Mouse (Mus musculus) inflammation-experienced regulatory T-cells, adult 6 months (primary cell): ENCODE measurements at regions not wholly inside any gene's neighbourhood (a gene's known extent, or its start where the extent isn't known, plus 50 kb on each side); places are given as distances from the start of the nearest gene placed in this dataset.

Experiments
- ATAC-seq: one replicate; pipeline ENCODE4 v1.8.0; 2017

DNA sequence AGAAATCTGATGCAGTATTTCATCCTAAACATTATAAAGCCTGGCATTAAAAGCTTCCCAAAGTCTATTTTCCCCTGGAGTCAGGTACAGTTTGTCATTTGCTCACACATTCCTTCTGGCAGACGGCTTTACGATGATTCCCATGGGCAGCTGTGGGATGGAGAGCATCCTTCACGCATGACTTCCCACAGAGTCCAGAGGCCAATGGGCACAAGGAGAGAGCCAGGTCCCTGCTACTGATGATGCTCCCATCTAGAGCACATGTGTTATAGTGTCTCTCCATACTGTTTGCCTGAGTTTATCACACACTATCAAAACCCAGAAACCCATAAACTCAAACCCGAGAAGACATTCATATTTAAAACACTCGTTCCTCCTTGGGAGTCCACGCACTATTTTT lies 270.8 kb upstream of the Noct start:
- ATAC-seq, result no peak

DNA sequence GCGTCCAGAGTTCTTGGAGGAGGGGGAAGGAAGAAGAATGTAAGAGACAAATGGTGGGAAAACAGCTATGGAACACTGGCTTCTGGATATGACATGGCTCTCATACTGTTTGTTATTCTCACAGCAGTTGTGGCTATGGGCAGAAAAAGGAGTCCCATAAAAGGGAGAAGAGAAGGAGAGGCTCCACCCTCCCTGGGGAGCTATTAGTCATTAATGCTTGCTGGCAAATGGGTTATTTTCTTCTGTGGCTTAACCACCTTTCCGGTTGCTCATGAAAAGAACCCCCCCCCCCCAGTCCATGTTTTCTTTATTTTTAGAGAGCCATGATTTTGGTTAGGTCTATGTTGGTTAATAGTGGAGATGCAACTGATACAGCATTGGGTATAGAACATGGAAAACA lies 253.9 kb upstream of the Noct start:
- ATAC-seq, result no peak

DNA sequence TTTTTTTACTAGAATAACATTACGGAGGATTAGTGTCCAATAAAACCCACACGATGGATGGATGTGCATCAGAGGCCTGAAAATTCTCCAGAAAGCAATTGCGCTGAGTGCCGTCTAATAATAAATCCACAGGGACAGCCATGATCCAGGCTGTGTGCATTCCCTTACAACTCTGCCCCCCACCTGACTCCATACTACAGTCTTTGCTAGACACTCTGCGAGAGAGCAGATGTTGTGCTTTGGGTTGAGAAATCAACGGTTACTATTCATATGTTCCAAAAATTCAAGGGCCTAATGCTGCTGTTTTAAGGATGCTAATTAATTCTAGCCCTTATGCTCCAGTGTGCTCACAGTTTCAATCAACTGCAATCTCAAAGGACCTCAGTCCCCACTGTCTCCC lies 251.2 kb upstream of the Noct start:
- ATAC-seq, result no peak

DNA sequence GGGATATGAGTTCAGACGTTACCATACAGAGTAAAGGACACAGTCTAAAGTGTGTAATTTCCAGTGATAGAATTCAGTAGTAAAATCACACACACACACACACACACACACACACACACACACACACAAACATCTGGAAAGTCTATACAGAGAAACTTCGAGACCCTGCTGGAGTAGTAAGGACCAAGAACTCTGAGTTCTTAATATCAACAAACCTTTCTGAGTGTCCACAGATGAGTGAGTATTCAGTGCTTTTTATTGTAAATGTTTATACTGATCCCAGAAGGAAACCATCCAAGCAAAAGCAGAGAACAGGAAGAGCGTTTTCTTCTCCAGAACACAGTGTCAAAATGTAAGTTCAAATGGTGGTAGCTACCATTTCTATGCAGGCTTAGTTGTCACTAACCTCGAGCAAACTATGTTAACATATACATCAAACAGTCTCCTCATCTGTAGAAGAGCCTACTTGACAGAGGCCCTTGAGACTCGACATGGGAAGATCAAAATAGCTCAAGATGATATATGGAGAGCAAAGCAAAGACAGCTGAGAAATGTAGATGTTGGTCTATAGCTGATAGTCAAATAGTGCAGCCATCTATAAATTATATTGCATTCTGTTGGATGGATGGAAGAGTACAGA lies 248.0 kb upstream of the Noct start:
- ATAC-seq, result no peak

DNA sequence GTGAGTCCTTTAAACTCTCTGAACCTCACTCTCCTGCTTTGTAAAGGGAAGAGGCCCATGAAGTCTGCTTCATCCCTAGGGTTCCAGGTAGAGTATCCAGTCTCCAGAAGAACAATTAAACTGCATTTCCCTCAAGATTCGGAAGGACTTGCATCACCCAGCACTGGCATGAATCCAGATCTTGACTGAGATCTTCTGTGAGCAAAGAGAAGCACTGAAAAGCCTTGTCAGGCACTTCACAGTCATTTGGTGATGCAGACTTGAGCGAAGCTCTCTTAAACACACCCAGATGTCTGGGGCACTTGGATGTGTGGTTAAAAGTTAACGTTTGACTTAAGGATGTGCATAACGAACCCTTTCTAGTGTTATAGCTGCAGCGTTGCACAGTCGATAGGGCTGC lies 247.4 kb upstream of the Noct start:
- ATAC-seq, result no peak

DNA sequence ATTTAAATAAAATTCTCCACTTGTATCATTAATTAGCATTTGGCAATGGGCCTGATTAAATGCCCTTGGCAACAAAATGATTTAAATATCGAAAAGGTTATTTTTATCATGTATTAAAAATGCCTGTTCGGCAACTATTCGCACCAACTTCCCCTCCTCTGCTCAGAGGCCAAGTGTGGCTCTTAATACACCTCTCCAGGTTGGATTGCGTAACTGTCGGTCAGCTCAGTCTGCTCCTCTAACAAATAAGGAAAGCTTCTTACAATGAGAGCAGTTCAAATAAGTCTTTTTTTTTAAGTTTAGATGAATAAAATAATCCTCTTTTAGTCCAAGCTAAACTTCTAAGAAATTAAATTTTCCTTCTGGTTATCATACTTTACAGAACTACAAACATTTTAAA lies 245.6 kb upstream of the Noct start:
- no peak for ATAC-seq

DNA sequence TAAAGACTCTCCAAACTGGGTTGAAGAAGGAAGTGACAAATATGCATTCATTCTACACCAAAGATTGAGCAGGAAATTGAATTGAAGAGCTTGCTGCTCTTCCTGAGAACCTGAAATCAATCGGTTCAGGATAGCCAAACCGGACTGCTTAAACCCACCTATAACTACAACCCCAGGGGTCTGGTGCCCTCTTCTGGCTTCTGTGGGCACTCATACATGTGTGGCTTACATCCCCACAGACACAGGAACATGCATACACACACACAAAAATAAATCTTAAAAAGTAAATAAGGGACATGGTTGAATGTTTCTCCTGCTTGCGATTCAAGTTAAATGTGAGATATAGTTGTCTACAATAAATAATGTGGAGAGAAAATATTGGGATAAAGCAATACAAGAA lies 244.7 kb upstream of the Noct start:
- ATAC-seq, result no peak

DNA sequence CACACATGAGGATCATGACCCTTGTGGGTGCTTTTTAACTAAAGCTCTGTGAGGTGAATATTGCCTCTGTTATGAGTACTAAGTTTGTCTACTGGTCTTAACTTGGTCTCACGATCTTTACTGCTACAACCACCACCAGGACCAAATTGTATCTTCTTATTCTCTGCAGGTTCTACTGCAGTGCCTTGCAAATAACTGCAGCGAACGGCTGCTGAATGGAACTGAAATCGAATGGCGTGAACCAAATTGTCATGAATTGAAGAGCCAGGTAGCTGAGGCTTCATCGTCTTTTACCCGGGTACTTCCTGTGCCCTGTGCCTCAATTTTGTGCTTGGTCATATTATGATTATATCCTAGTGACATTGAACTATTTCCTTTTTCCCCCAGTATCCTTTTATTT lies 242.5 kb upstream of the Noct start:
- no peak for ATAC-seq

DNA sequence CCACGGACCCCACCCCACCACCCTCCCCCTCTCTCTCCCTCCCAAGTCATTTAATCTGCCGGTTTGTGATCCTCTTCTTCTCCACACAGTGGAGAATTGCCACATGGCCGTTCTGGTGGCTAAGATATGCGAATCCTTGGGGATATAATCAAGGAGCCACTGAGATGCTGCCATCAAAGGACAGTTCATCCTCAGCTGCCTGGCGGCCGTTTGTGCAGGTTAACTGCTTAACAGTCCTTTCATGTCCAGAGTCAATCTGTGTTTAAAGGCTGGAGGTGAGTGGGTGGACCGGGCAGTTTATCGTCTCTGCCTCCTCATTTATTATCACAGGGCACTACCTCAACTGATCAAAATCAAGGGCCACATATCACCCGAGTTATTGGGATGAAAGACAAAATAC lies 241.6 kb upstream of the Noct start:
- no peak for ATAC-seq

DNA sequence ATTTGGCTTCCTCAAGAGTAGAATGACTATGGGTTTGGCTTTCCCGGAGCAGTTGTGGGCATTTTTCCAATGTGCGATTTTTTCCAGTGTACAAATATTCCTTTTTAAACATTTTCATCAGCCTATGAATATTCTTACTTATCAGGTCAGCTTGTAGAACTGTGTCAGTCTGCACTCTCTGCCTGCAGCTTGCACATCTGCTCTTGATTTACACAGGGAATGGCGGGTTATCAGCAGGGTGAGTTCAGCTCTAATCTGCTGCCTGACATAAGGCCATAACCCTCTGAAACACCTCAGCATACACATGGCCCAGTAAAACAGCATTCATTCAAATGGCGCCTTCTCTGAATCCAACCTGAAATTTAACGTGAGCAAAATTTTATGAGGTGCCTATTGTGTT lies 241.1 kb upstream of the Noct start:
- ATAC-seq, result no peak

DNA sequence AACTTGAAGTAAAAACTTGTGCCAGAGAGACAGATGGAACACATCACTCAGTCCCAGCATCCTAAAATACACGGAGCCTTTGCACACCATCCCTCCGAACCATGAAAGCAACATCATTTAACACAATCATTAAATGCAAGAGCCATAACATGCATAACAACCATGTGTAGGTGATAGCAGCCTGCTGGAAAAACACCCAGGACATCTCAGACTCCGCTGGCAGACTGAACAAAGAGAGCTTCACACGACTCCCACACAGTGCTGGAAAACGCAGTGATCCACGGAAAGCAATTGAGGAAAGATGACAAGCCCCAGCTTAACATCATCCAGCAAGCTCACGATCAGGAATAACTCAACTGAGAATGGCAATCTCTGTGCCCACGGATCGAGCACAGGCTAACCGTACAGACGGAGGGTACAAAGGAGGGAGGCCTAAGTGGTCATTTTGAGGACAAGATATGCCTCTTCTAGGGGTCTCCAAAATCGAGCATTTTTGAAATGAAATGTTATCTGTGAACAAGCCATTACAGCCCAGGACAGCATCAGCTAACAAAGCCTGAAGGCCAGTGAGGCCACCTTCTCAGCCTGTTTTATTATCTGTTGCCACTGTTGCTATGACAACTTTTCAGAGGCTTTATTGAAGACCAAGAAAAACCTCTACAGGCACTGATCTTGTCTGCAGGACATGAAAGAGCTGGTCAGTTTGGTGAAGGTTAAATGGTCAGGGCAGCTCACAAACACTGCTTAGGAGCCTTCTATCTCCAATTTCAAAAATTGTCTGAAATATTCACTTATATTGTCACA lies 240.1 kb upstream of the Noct start:
- no peak for ATAC-seq

DNA sequence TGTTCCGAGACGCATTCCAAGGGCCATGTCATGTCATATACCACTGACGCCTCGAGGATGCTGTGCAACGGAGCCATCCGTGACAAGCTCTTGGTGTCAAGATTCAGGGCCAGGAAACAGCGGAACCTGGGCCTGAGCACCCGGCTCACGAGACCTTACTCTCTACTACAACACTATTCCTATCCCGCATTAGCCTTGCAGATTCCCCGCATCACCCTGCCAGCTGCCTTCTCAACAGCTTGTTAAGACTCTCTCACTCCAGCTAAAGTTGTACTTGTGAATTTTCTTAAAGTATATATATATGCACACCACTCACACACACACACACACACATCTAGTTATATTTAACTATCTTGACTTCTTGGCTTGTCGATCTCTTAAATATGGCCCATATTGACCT lies 236.4 kb upstream of the Noct start:
- ATAC-seq, result no peak

DNA sequence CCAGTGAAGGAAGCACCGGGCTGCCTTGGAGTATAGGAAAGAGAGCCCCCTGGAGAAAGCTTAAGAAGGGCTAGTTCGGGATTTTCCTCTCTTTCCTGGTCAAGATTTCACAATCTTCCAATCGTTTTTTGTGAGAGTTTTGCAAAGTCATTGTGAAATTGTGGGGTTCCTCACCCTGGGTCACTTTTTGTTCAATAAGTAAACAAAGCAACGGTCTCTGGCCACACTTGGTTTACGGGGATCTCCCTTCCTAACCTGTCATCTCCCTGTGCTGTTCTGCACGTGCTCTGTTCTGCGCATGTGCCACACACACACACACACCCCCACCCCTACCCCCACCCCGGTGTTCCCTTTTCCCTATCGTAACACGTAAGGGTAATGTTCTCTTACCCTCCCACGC lies 233.4 kb upstream of the Noct start:
- ATAC-seq, result no peak

DNA sequence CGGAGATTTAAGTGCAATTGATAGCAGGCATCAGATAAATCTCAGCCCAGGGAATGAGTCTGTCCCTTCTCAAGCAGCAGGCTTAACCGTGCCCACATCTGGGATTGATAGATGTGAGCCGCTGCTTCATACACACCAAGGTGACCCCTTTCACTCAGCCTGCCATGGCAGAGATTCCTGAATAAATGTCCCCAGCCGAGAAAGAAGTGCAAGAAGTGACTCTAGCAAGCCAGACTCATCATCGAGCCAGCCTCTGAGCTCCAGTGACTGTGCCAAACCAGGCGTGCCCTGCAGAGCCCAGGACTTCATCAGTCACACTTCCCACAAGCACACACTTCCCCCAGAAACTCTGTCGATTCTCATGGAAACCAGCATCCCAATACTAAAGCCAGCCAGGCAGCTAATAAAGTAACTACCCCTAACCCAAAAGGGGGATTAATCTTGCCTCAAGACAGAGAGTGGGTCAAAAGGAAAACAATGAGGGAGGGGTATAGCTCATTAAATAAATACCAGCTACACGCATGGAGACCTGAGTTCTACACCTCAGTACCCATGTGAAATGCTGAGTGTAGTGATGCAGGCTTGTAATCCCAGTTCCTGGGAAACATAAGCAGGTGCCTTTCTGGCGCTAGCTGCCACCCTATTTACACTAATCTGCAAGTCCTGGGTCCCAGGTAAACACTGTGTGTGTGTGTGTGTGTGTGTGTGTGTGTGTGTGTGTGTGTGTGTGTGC lies 231.5 kb upstream of the Noct start:
- ATAC-seq, result no peak

DNA sequence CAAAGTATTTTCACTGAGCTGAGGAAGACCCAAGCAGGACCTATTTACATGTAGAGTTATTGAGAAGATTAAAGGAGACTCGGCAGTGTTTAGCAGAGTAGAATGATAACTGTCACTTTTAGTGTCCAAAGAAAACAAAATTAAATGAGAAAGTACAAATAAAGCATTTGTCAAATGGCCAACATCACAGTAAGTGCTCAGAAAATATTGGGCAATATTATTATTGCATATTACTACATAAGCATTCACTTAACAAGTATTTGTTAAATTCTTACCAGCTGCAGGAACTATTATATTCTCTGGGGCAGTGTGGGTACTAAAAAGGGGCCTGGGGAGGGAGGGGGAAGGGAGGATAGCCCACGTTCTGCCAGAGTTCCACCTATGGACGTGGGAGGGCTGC lies 224.5 kb upstream of the Noct start:
- no peak for ATAC-seq

DNA sequence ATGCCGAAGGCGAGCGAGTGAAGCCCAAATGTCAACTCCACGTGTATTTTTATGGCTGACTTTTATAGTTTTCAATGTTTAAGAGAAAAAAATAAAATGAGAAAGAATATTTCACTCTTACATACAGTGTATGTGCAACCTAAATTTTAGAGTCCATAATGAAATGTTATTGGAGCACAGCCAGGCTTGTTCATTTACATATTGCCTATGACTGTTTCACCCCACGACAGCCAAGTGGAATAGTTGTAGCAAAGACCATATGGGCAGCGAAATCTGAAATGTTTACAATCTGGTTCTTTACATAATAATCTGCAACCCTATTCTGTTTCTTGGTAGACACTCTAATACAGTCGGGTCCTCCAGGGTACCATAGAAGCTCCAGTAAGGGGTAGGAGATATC lies 223.3 kb upstream of the Noct start:
- ATAC-seq, result no peak

DNA sequence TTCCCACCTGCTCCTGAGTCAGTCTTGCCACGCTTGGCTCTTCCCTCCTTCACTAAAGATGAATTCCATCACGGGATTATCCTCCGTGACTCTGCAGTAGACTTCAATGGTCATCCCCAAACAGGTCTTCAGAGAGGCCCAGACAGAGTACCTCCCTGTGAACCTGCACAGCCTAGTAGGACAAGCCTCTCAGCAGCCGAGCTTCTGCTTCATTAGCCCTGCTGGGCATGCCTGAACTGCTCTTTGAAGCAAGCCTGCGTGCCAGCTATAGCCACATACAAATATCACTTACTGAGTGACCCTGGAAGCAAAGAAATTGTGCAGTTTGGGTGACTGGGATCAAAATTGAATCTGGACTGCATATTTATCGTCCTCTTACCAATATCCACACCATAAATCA lies 221.6 kb upstream of the Noct start:
- no peak for ATAC-seq

DNA sequence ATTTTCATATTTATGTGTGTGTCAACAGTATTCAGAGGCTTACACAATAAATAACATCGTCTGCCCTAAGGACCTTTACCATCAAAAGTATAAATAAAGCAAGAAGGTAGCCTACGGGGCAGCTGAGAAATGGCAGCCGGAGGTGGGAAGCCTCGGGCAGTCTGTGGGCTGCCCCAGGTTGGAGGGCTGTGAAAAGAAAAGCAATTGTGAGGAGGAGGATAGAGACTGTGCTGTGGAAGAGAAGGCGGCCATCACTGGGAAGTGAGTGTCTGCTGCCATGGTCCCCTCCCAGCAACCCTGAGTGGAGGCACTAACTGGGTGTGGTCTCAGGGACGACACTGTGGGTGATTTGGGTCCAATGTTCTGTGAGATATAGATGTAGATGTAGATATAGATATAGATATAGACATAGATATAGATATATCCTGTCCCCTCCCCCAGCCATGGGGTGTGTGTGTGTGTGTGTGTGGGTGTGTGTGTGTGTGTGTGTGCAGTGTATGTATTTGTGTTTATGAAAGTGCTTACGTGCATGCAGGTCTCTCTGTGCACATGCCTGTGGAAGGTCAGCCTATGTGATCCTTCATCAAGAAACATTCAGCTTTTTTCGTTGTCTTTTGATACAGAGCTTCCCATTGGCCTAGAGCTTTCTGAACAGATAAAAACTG lies 220.6 kb upstream of the Noct start:
- no peak for ATAC-seq

DNA sequence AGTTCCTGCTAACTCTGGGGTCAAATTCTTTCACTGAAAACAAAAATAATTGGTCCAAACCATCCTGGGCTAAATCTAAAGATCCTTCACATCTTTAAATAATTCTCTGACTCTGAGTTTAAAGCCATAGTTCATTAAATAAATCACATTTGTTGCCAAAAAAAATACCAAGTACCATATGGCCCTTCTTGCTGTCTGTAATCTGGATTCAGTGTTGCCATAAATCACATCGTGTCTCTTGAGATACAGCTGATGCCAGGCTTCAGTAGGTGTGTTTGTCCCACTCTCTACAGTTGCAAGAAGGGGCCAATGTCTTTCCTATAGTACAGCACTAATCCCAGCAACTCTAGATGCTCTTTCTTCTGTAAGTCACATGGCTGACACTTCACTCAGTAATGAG lies 220.0 kb upstream of the Noct start:
- no peak for ATAC-seq

DNA sequence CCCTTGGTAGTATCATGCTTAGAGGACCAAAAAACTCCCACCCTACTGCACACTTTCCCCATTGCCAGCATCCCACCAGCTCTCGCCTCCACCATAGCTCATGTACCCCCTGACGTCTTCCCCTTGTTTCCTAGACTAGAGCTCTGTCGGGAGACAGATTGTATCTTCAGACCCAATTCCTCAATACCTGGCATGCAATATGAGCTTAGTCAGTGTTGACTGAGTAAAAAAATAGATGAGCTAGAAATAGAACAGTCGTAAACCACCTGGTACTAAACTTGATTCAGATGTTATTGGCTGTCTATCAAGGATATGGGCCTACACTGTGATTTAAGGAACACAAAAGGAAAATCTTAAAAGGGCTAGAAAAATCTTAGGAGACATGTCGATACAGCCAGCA lies 215.1 kb upstream of the Noct start:
- ATAC-seq, result no peak

DNA sequence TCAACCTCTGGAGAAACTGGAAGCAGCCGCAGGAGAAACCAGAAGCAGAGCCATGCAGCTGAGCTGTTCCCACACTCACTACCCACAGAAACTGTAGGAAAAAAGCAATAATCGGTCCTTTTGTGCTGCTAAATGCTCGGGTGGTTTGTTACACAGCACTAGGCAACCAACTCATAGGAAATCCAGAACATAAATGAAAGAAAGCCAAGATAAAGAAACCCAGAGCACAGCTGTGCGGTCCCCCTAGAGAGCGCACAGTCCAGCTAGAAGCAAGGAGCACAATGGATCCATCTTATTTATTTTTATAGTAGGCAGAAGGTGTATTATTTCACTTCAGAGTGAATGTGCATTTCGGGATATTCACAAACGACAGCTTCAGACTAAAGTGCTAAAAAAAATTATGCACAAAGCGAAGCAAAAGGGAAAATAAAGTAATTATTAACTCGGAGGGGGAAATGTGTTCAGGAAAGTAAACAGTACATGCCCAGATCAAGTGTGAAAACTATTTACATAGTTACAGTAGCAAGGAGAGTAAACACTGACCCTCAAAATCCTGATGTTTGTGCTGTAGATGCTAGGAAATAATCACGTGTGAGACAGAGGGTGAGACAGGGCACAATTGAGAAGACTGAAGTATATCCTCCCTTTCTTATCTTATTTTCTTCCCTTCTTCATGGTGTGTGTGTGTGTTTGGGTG lies 204.4 kb upstream of the Noct start:
- no peak for ATAC-seq

DNA sequence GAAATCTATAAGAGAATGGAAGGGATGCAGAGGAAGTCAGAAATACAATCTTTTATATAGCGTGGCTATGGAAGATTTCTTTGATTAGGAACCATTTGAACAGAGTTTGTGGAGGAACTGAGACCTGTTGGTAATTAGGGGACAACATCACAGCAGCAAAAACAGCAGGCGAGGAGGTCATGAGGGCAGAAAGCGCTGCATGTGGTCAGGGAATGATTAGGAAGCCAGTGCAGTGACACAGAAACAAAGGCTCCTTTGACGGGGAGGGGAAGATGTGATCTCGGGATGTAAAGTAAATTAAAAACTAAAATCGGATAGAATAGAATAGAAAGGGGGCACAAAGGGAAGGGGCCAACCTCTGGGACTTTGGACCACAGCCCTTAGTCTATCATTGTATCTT lies 199.6 kb upstream of the Noct start:
- ATAC-seq, result no peak

DNA sequence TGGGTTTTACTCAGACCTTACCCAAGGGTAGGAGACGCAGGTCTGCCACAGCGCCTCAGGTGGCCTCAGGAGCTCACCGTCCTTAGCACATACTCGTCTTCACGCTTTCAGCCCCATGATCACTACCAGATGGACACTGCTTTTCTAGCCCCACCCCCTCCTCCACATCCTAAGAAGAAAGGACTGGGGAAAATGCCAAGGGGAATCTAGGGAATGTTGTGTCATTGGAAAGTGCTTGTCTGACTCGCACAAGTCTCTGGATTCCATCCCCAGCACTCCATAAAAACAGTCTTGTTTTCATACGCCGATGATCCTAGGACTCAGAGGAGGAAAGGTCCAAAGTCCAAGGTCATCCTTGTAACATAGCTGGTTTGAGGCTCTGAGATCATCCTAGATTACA lies 192.4 kb upstream of the Noct start:
- no peak for ATAC-seq
